Mouse (Mus musculus): ENCODE data around the gene Gtpbp1.
A peak's percentile ranks its signal among the peaks of the same experiment; 100 is the strongest.

Gene Gtpbp1

GRCm38 (mm10) chr15:79752742-79753419 is 62.2 kb downstream of the Gtpbp1 start:
- DNase-seq (ENCODE audit: low read depth, low spot score): peak; percentile 68

GRCm38 (mm10) chr15:79753420-79753752 is 62.7 kb downstream of the Gtpbp1 start:
- DNase-seq (ENCODE audit: low read depth, low spot score): no peak

- no peak for DNase-seq (ENCODE audit: low read depth, low spot score)
Measured at GRCm38 (mm10) chr15:79753873-79754272, 63.2 kb downstream of the Gtpbp1 start.

GRCm38 (mm10) chr15:79755176-79755575 is 64.5 kb downstream of the Gtpbp1 start:
- no peak for DNase-seq (ENCODE audit: low read depth, low spot score)

GRCm38 (mm10) chr15:79755977-79756625 is 65.5 kb downstream of the Gtpbp1 start:
- DNase-seq (ENCODE audit: low read depth, low spot score): no peak

- DNase-seq (ENCODE audit: low read depth, low spot score): no peak
Measured at GRCm38 (mm10) chr15:79757118-79757517, 66.5 kb downstream of the Gtpbp1 start.

- no peak for DNase-seq (ENCODE audit: low read depth, low spot score)
Measured at GRCm38 (mm10) chr15:79760956-79761355, 70.3 kb downstream of the Gtpbp1 start.

- DNase-seq (ENCODE audit: low read depth, low spot score): no peak
Measured at GRCm38 (mm10) chr15:79763001-79763400, 72.4 kb downstream of the Gtpbp1 start.

- DNase-seq (ENCODE audit: low read depth, low spot score): no peak
Measured at GRCm38 (mm10) chr15:79763601-79764246, 73.1 kb downstream of the Gtpbp1 start.

- no peak for DNase-seq (ENCODE audit: low read depth, low spot score)
Measured at GRCm38 (mm10) chr15:79764539-79765267, 74.1 kb downstream of the Gtpbp1 start.

- DNase-seq (ENCODE audit: low read depth, low spot score): no peak
Measured at GRCm38 (mm10) chr15:79765361-79765760, 74.7 kb downstream of the Gtpbp1 start.

GRCm38 (mm10) chr15:79766168-79766567 is 75.5 kb downstream of the Gtpbp1 start:
- no peak for DNase-seq (ENCODE audit: low read depth, low spot score)

GRCm38 (mm10) chr15:79766586-79767071 is 76.0 kb downstream of the Gtpbp1 start:
- no peak for DNase-seq (ENCODE audit: low read depth, low spot score)

- DNase-seq (ENCODE audit: low read depth, low spot score): no peak
Measured at GRCm38 (mm10) chr15:79767327-79767961, 76.8 kb downstream of the Gtpbp1 start.

- no peak for DNase-seq (ENCODE audit: low read depth, low spot score)
Measured at GRCm38 (mm10) chr15:79768302-79768701, 77.7 kb downstream of the Gtpbp1 start.

GRCm38 (mm10) chr15:79770629-79771240 is 80.1 kb downstream of the Gtpbp1 start:
- no peak for DNase-seq (ENCODE audit: low read depth, low spot score)

Measured in A20 (cell line).